Mouse (Mus musculus) ES-Bruce4 (cell line): Measurements from ENCODE around the gene Lrrc26. TPM values are rescaled to one million over a fixed set of nuclear protein-coding genes. Genes with fewer than 3 reads are reported as not detected.

Experiments
- H3K27ac ChIP-seq: 2 replicates; pipeline ENCODE4 v1.5.1; 2012; ENCODE audit warnings: low read length, inconsistent platforms; ENCODE audit not compliant: insufficient read depth
- H3K27me3 ChIP-seq: 2 replicates; pipeline ENCODE4 v1.6.1; 2012; ENCODE audit warnings: mild to moderate bottlenecking, low read length, inconsistent platforms; ENCODE audit not compliant: control insufficient read depth, poor library complexity, insufficient read depth, severe bottlenecking
- H3K36me3 ChIP-seq: 2 replicates; pipeline ENCODE4 v1.6.1; 2012; ENCODE audit warnings: inconsistent platforms, mild to moderate bottlenecking, low read length, moderate library complexity; ENCODE audit not compliant: control insufficient read depth, poor library complexity, insufficient read depth, severe bottlenecking
- H3K4me1 ChIP-seq: one replicate; pipeline ENCODE4 v1.8.1; 2011; ENCODE audit warnings: low read length; ENCODE audit not compliant: control insufficient read depth, insufficient read depth
- H3K4me3 ChIP-seq: 2 replicates; pipeline ENCODE4 v1.5.1; 2011; ENCODE audit warnings: low read depth, mild to moderate bottlenecking, low read length
- H3K9ac ChIP-seq: 2 replicates; pipeline ENCODE4 v1.6.1; 2012; ENCODE audit warnings: low read depth, mild to moderate bottlenecking, inconsistent platforms; ENCODE audit not compliant: poor library complexity, severe bottlenecking
- H3K9me3 ChIP-seq: replicated peaks from 2 replicates; pipeline ENCODE4 v1.6.1; 2012; ENCODE audit warnings: mild to moderate bottlenecking, low read length, inconsistent platforms; ENCODE audit not compliant: control insufficient read depth, poor library complexity, insufficient read depth, severe bottlenecking
- CTCF ChIP-seq: IDR thresholded peaks from one replicate; pipeline ENCODE4 v1.8.1; 2011; ENCODE audit warnings: low read depth, low read length
- EP300 ChIP-seq: IDR thresholded peaks from 2 replicates; pipeline ENCODE4 v1.6.1; 2011; ENCODE audit warnings: low read depth, low read length; ENCODE audit not compliant: insufficient read depth
- POLR2A ChIP-seq: IDR thresholded peaks from one replicate; pipeline ENCODE4 v1.8.1; 2011; ENCODE audit warnings: low read length; ENCODE audit not compliant: insufficient read depth
- polyA plus RNA-seq: library from polyadenylated mRNA; stranded (reverse); fragments of >200 nt; gene quantifications from 2 replicates; pipeline ENCODE4 v1.2.4, GENCODE M21; 2011; ENCODE audit warnings: low read depth; ENCODE audit not compliant: missing spikeins, insufficient read depth, insufficient read length

The Lrrc26 gene
- polyA plus RNA-seq, 1 experiment, result not detected

DNA sequence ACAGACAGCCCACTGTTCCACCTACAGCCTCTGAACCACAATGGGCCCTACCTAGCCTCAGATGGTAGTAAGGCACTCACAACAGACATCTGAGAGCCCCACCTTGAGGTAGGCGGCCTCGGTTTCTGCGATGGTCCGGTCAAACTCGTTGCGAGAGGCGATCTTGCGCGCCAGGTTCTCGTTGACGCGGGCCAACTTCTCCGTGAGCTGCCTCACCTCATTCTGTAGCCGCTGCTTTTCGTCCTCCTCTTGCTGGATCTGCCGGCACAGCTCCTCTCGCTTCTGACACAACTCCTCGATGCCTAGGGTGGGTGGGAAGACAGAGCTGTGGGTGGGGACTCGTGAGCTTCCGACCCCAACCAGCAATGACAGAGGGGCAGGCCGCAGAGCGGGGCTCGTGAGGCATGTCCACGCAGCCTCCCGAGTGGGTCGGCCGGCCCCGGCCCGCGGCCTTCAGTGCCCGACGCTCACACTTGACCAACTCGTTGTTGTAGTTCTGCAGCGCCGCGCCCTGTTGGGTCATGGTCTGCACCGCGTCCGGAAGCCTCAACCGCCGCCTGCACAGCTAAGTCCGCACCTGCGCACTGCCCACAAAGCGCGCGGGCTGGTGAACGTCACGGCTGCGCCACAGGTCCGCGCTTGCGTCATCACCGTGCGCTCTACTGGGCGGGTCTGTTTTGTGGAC is 17.7 kb upstream of the Lrrc26 start, which contains the start of the genes Ssna1 and Anapc2:
Ssna1 (minus strand) TSS at position 612 of the 685 bp plus-strand sequence.
Anapc2 (plus strand) TSS at position 652 of the 685 bp plus-strand sequence.
- H3K9ac ChIP-seq, result peak within 1 kb of the TSS; percentile 60
- H3K4me3 ChIP-seq, result peak within 1 kb of the TSS; percentile 97
- no peaks in the 10 kb centered on the region for H3K9me3 ChIP-seq
- peaks cover 13% of the 10 kb centered on the region for H3K36me3 ChIP-seq
- TF ChIP-seq CTCF, result peak; percentile 16
- TF ChIP-seq EP300, result peak; percentile 61
- peak; percentile 88 for TF ChIP-seq POLR2A
- H3K27ac ChIP-seq, result no peak within 1 kb of the TSS
- no peaks in the 10 kb centered on the region for H3K27me3 ChIP-seq
- H3K4me1 ChIP-seq, result no peaks in the 10 kb centered on the region

DNA sequence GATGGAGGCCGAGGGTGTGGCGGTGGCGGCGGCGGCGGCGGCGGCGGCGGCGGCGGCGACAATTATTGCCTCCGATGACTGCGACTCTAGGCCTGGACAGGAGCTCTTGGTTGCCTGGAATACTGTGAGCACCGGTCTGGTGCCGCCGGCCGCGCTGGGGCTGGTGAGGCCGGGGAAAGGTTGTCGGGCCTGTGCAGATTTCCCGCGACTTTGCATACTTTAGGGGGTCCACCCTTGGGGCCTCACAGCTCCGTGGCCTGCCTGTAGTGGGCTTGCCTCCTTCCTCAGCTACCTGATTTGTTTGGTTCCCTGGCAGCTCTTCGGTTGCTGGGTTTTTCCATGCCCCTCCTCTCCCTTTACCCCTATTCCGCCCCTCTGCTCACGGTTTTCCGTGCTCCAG is 17.2 kb upstream of the Lrrc26 start:
- H3K27me3 ChIP-seq, result no peaks in the 10 kb centered on the region

GRCm38 (mm10) chr2:25273010-25273409 is 16.7 kb upstream of the Lrrc26 start:
- TF ChIP-seq CTCF, result no peak
- no peak for TF ChIP-seq POLR2A
- no peak for TF ChIP-seq EP300
- Histone ChIP-seq H3K36me3 (peaks cover 15% of the 10 kb centered on the region), H3K4me1 (no peaks in the 10 kb centered on the region), H3K27me3 (no peaks in the 10 kb centered on the region), H3K9ac (peak overlapping the region; percentile 60), H3K9me3 (no peaks in the 10 kb centered on the region), H3K4me3 (peak overlapping the region; percentile 97), H3K27ac (no peak overlapping the region)

More for the DNA sequence above, 17.2 kb upstream of the Lrrc26 start:
- no peaks in the 10 kb centered on the region for H3K4me1 ChIP-seq
- no peaks in the 10 kb centered on the region for H3K9me3 ChIP-seq
- peak overlapping the region; percentile 97 for H3K4me3 ChIP-seq
- TF ChIP-seq CTCF, result no peak
- no peak for TF ChIP-seq POLR2A
- no peak for TF ChIP-seq EP300
- H3K27ac ChIP-seq, result no peak overlapping the region
- H3K36me3 ChIP-seq, result peaks cover 13% of the 10 kb centered on the region
- H3K9ac ChIP-seq, result peak overlapping the region; percentile 60

DNA sequence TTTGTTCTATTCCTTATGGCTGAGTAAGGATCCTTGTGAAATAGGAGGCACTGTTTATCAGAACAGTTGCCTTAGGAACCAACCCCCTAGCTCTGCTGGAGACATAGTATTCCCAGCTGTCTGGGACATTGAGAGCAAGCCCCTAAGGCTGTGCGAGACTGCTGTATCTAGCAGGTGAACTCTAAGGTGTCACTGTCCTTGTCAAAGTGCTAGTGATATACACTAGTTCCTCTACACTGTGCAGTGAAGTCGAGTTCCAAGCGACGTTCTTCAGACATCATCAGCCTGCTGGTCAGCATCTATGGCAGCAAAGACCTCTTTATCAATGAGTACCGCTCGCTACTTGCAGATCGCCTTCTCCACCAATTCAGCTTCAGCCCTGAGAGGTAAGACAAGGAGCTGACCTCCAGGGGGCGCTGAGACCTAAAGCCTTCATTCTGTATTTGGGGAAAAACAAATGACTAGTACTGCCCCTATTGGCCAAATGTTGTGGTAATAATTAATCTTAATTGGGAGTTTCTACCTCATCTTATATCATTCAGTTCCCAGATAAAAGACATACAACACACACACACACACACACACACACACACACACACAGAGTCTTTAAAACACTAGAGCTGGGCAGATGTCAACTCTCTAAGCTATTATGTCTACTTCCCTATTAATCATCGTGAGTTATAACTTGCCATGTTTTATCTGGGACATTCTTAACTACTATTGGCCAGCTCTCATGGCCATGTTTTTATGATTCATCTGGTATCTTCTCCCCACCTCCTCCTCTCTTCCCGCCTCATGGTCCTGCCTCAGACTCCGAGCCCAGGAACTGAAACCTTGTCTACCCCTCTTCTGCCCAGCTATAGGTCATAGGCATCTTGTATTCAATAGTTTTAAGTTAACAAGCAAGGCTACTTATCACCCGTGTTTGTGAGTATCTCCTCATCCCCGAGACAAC is 10.5 kb upstream of the Lrrc26 start:
- no peak overlapping the region for H3K9ac ChIP-seq
- H3K27me3 ChIP-seq, result no peaks in the 10 kb centered on the region
- peak; percentile 74 for TF ChIP-seq CTCF
- TF ChIP-seq POLR2A, result no peak
- peaks cover 32% of the 10 kb centered on the region for H3K36me3 ChIP-seq
- H3K27ac ChIP-seq, result no peak overlapping the region
- H3K9me3 ChIP-seq, result no peaks in the 10 kb centered on the region
- H3K4me1 ChIP-seq, result no peaks in the 10 kb centered on the region
- no peak overlapping the region for H3K4me3 ChIP-seq

DNA sequence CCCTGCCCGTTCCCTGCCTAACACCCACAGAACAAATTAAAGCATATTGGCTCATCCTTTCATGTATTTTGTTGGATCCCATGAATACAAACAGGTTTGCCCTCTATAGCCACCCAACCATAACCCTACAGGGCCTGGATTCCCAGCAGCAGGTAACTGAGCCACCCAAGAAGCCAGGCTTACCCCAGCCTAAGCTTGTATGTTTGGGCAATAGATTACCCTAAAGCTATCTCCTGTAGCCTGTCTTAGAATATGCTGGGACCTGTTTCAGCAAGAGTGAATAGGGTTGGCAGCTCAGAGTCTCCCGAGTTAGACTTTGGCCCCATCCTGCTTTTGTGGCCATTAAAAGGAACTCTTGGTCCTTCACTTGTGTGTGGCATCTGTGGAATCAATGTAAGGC is 4.2 kb upstream of the Lrrc26 start:
- no peaks in the 10 kb centered on the region for H3K9me3 ChIP-seq
- no peak overlapping the region for H3K4me3 ChIP-seq
- peaks cover 3% of the 10 kb centered on the region for H3K36me3 ChIP-seq
- no peaks in the 10 kb centered on the region; the same call in 1 of the 2 replicates for H3K27me3 ChIP-seq
- peaks cover 4% of the 10 kb centered on the region for H3K4me1 ChIP-seq
- no peak overlapping the region for H3K9ac ChIP-seq
- H3K27ac ChIP-seq, result no peak overlapping the region
- no peak for TF ChIP-seq EP300
- no peak for TF ChIP-seq CTCF
- TF ChIP-seq POLR2A, result no peak

DNA sequence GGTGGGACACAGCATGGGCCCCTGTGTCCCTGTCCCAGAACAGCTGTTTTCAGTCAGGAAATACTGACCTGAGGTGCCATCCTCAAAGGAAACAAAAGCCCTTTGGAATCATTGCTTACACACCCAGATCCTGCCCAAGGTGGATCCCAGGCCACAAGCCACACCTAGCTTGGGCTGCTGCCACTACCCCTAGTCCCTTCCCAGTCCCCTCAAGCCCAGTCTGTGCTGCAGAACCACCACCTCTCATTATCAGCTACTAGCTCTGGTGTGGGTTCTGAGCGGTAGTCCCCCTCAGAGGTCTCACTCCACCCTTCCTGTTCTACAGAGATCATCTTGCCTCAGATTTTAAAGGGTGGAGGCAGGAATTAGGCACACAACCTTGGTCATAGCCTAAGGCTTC is 3.4 kb upstream of the Lrrc26 start:
- peaks cover 4% of the 10 kb centered on the region for H3K4me1 ChIP-seq
- TF ChIP-seq CTCF (no peak), POLR2A (no peak), EP300 (no peak)
- no peaks in the 10 kb centered on the region for H3K9me3 ChIP-seq
- no peak overlapping the region for H3K4me3 ChIP-seq
- no peak overlapping the region for H3K9ac ChIP-seq
- H3K27ac ChIP-seq, result no peak overlapping the region
- no peaks in the 10 kb centered on the region; the same call in 1 of the 2 replicates for H3K27me3 ChIP-seq
- H3K36me3 ChIP-seq, result no peaks in the 10 kb centered on the region; the same call in none of the 2 replicates
